Mouse (Mus musculus): Measurements from ENCODE around the gene 4930558C23Rik.
"Not testable (repeated sequence)": the region's sequence is repeated elsewhere in the genome, so short reads cannot be mapped to it uniquely, and the experiment has no call there.

GRCm38 (mm10) chr3:95426476-95426875 lies 23.8 kb upstream of the 4930558C23Rik start:
- TF ChIP-seq CTCF (IDR thresholded peaks at IDR 0.05; ENCODE audit: borderline replicate concordance, control insufficient read depth, extremely low read depth, insufficient read depth, low read length, poor library complexity); POLR2A (IDR thresholded peaks at IDR 0.05; ENCODE audit: control insufficient read depth, extremely low read depth, insufficient read depth, low read length, poor library complexity): not testable (repeated sequence)
